Mouse (Mus musculus): ENCODE results near the gene Ccm2.

Ccm2 gene

GRCm38 (mm10) chr11:6529961-6530360 lies 16.7 kb upstream of the Ccm2 start:
- DNase-seq (ENCODE audit: low read depth, low spot score): no peak

GRCm38 (mm10) chr11:6530746-6531145 lies 15.9 kb upstream of the Ccm2 start:
- DNase-seq (ENCODE audit: low read depth, low spot score): no peak

- DNase-seq (ENCODE audit: low read depth, low spot score): no peak
Measured at GRCm38 (mm10) chr11:6544683-6545082, 2.0 kb upstream of the Ccm2 start.

GRCm38 (mm10) chr11:6545186-6545856 lies 1.4 kb upstream of the Ccm2 start:
- DNase-seq (ENCODE audit: low read depth, low spot score): no peak

- DNase-seq (ENCODE audit: low read depth, low spot score): no peak
Measured at GRCm38 (mm10) chr11:6545857-6546192, 862 bp upstream of the Ccm2 start.

GRCm38 (mm10) chr11:6547037-6547680 lies 472 bp downstream of the Ccm2 start:
- DNase-seq (ENCODE audit: low read depth, low spot score): no peak

- DNase-seq (ENCODE audit: low read depth, low spot score): no peak
Measured at GRCm38 (mm10) chr11:6547696-6548325, 1.1 kb downstream of the Ccm2 start.

- DNase-seq (ENCODE audit: low read depth, low spot score): no peak
Measured at GRCm38 (mm10) chr11:6549770-6550169, 3.1 kb downstream of the Ccm2 start.

GRCm38 (mm10) chr11:6550201-6550600 lies 3.5 kb downstream of the Ccm2 start:
- DNase-seq (ENCODE audit: low read depth, low spot score): no peak

- no peak for DNase-seq (ENCODE audit: low read depth, low spot score)
Measured at GRCm38 (mm10) chr11:6558234-6558633, 11.5 kb downstream of the Ccm2 start.

GRCm38 (mm10) chr11:6559996-6560395 lies 13.3 kb downstream of the Ccm2 start:
- no peak for DNase-seq (ENCODE audit: low read depth, low spot score)

GRCm38 (mm10) chr11:6560655-6561360 lies 14.1 kb downstream of the Ccm2 start:
- DNase-seq (ENCODE audit: low read depth, low spot score): no peak

- no peak for DNase-seq (ENCODE audit: low read depth, low spot score)
Measured at GRCm38 (mm10) chr11:6561474-6561873, 14.8 kb downstream of the Ccm2 start.

GRCm38 (mm10) chr11:6562359-6562758 lies 15.7 kb downstream of the Ccm2 start:
- DNase-seq (ENCODE audit: low read depth, low spot score): no peak

- no peak for DNase-seq (ENCODE audit: low read depth, low spot score)
Measured at GRCm38 (mm10) chr11:6563201-6563600, 16.5 kb downstream of the Ccm2 start.

- DNase-seq (ENCODE audit: low read depth, low spot score): no peak
Measured at GRCm38 (mm10) chr11:6566496-6566895, 19.8 kb downstream of the Ccm2 start.

GRCm38 (mm10) chr11:6567951-6568350 lies 21.3 kb downstream of the Ccm2 start:
- DNase-seq (ENCODE audit: low read depth, low spot score): no peak

- DNase-seq (ENCODE audit: low read depth, low spot score): no peak
Measured at GRCm38 (mm10) chr11:6568584-6569409, 22.1 kb downstream of the Ccm2 start.

GRCm38 (mm10) chr11:6569410-6569777 lies 22.7 kb downstream of the Ccm2 start:
- DNase-seq (ENCODE audit: low read depth, low spot score): no peak

GRCm38 (mm10) chr11:6576151-6576550 lies 29.5 kb downstream of the Ccm2 start:
- DNase-seq (ENCODE audit: low read depth, low spot score): no peak

- DNase-seq (ENCODE audit: low read depth, low spot score): no peak
Measured at GRCm38 (mm10) chr11:6579361-6579760, 32.7 kb downstream of the Ccm2 start.
